Mouse (Mus musculus): ENCODE results near the gene Top2b.

The Top2b gene

DNA sequence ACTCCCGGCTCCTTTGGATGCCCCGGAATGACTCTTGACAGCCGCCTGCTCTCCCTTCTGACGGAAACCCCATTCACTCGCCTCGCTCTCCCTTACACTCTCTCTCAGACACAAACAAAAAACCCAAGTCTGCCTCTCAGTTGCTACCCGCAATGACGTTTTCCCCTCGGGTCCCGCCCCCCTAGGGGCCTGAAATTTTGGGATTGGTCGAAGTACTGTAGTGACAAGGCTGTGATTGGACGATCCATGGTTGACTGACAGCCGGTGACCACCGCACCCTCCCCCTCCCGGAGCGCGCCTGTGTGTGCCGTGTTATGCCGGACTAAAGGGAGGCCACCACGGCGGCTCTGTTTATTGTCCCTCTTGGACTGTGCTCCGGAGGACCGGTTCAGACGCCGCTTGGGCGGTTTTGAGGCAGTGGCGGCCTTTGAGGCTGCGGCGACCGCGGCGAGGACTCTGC, at the start of gene Top2b:
Gene Top2b (plus strand): TSS at position 302 of the 460 bp plus-strand sequence.
- peak; percentile 98 to 99 for DNase-seq (ENCODE audit: low spot score in 2 of 2)

DNA sequence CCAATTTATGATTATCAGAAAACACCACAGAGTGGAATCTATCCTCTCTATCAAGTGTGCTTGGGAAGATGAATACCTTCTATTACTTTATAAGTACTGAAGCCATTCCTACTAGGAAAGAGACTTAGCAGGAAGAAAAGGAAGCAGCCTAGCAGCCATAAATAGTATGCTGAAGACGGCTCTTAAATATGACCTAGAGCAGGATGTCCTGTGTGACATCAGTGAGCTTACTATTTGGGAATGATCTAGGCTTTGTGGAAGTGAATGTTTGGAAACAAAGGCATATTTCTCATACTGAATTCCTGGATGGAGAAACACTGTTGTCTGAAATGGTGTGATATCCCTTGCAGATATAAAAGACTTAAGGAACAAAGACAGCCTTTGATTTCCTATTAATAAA, 48.3 kb upstream of the Top2b start:
- DNase-seq (ENCODE audit: low spot score in 2 of 2) = no peak

DNA sequence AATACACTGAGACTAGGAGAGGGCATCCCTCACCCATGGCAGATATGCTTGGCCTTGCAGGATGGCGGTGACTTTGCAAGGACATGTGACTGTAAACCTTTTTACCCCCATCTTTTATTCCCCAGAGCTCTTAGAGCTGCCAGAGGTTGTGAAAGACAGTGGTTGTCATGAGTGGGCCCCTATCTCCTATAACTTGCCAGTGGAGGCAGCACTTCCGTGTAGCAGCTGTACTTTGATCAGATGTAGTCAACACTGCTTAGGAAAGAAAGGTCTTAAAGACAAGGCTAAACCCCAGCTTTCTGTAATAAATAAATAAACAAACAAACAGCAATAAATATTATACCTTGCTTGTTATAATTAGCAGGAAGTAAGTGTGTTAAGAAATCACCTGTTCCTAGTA, 45.2 kb upstream of the Top2b start:
- no peak for DNase-seq (ENCODE audit: low spot score in 2 of 2)

- no peak for DNase-seq (ENCODE audit: low spot score in 2 of 2)
Observed at GRCm38 (mm10) chr14:16324394-16324793, 40.6 kb upstream of the Top2b start.

- DNase-seq (ENCODE audit: low spot score in 2 of 2) = no peak
Observed at GRCm38 (mm10) chr14:16325208-16325607, 39.8 kb upstream of the Top2b start.

GRCm38 (mm10) chr14:16328531-16328930, 36.4 kb upstream of the Top2b start:
- no peak for DNase-seq (ENCODE audit: low spot score in 2 of 2)

DNA sequence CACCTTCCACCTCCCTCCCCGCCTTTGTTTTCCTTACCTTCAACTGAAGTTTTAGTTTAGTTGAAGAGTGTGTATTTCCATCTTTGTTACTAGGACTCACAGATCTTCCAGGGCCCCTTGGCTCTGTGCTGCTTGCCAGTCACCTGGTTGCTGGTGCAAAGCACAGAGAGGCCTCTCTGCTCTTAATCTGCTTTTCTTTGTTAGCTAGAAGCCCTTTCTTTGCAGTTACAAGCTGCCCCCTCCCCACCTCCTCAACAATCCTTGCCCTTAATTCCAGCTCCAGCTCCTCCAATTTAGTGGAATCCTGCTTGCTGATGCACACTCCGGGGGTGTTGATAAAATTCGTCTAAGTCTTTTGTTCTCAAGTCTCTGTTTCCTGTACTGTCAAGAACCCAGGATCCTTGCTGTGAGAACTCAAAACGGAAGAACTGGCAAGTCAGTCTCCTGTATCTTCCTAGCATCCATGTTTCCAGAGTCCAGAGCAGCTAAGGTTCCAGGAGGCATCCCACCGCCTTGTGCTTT, 36.0 kb upstream of the Top2b start:
- DNase-seq (ENCODE audit: low spot score in 2 of 2) = no peak

DNA sequence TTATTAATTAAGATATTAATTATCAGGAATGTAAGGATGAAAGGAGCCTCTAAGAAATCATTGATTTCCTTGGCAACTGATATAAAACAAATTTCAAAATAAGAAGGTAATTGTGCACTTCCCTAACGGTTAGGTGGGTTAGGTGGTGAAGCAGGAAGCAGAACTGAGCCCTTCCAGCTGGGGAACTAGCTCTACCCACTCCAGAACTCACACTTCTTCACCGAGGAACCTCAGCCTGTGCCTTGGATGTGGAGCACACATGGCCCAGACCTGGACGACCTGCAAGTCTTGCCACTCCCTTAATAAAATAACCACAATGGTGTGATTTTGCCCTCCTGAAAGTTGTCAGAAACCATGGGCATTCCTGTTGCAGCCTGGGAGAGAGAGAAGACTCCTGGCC, 35.2 kb upstream of the Top2b start:
- no peak for DNase-seq (ENCODE audit: low spot score in 2 of 2)

GRCm38 (mm10) chr14:16334260-16334659, 30.7 kb upstream of the Top2b start:
- no peak for DNase-seq (ENCODE audit: low spot score in 2 of 2)

DNA sequence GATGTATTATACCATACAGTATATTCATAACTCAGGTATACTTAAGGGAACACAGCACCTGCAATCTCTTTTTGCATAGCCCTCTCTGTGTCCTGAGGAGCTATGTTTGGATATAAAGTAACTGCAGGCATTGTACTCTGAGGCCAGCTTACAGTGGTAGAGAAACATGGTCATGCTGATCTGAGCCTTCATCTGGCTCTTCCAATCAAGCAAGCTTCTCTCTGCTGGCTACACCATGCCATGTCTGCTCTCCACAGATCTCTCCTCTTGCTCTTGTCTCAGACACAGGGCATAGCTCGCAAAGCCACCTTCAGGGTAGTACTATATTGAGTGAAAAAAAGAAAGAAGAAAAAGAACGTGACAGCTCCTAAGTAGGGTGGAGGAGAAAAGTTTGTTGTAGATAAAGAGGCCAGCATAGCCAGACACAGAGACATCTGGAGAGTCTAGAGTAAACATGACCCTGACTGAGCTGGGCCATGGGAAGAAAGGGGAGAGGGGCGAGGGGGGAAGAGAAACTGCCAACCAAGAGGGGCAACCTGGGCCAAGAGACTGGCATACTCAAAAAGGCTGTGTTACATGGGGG, 29.1 kb upstream of the Top2b start:
- DNase-seq (ENCODE audit: low spot score in 2 of 2) = no peak

DNA sequence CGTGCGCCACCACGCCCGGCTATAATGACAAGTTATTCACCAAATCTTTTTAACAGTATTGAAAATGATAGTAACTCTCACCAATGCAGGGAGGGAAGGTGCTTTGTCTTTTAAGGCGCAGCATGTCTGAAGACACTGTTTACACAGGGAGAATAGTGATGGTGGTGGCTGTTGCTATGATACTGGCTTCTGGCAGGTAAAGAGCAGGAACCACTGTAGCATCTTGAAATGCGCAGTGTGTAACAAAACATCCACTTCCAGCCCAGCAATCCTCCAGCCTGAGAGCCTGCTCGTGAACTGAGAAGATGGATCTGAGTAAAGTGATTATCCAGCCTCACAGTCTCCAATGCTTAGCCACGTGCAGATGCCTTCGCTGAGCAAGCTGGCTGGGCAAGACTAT, 17.5 kb upstream of the Top2b start:
- DNase-seq (ENCODE audit: low spot score in 2 of 2) = no peak

DNA sequence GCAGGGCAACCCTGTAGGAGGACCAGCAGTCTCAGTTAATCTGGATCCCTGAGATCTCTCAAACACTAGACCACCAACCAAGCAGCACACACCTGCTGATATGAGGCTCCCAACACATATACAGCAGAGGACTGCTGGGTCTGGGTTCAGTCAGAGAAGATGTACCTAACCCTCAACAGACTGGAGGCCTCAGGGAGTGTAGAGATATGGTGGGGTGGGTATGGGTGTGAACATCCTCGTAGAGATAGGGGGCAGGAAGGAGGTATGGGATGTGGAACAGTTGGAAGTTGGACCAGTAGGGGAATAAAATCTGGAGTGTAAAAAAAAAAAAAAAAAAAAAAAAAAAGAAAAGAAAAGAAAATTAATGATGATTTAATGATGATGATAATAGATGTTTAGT, 5.3 kb upstream of the Top2b start:
- no peak for DNase-seq (ENCODE audit: low spot score in 2 of 2)

- peak; percentile 24 to 36 for DNase-seq (ENCODE audit: low spot score in 2 of 2)
Observed at GRCm38 (mm10) chr14:16364161-16364831, 683 bp upstream of the Top2b start.

GRCm38 (mm10) chr14:16365362-16366173, 589 bp downstream of the Top2b start:
- DNase-seq (ENCODE audit: low spot score in 2 of 2) = peak; percentile 29 to 68

- no peak for DNase-seq (ENCODE audit: low spot score in 2 of 2)
Observed at GRCm38 (mm10) chr14:16366174-16366889, 1.4 kb downstream of the Top2b start.

DNA sequence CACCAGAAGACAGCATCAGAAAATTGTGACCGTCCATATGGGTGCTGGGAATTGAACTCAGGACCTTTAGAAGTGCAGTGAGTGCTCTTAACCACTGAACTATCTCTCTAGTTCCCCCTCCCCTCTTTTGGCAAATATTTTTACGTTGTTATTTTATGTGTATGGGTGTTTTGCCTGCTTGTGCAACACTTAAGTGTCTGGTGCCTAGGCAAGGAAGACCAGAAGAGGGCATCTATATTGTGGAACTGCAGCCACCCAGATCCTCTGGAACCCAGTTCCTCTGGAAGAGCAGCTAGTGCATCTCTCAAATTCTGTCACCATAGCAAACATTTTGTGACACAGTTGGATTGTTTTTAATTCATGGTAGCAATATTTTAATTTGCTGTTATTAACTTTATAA, 2.0 kb downstream of the Top2b start:
- no peak for DNase-seq (ENCODE audit: low spot score in 2 of 2)

- no peak for DNase-seq (ENCODE audit: low spot score in 2 of 2)
Observed at GRCm38 (mm10) chr14:16372761-16373160, 7.8 kb downstream of the Top2b start.

- no peak for DNase-seq (ENCODE audit: low spot score in 2 of 2)
Observed at GRCm38 (mm10) chr14:16373190-16373589, 8.2 kb downstream of the Top2b start.

GRCm38 (mm10) chr14:16379917-16380570, 15.1 kb downstream of the Top2b start:
- peak; percentile 18 to 32 for DNase-seq (ENCODE audit: low spot score in 2 of 2)

GRCm38 (mm10) chr14:16384783-16385182, 19.8 kb downstream of the Top2b start:
- DNase-seq (ENCODE audit: low spot score in 2 of 2) = no peak

GRCm38 (mm10) chr14:16405187-16405586, 40.2 kb downstream of the Top2b start:
- no peak for DNase-seq (ENCODE audit: low spot score in 2 of 2)
